Mouse (Mus musculus) ES-Bruce4 (cell line): ENCODE measurements around the gene Romo1.

ENCODE experiments used
- CTCF ChIP-seq: IDR thresholded peaks from one replicate; pipeline ENCODE4 v1.8.1; 2011; ENCODE audit warnings: low read depth, low read length
- POLR2A ChIP-seq: IDR thresholded peaks from one replicate; pipeline ENCODE4 v1.8.1; 2011; ENCODE audit warnings: low read length; ENCODE audit not compliant: insufficient read depth

DNA sequence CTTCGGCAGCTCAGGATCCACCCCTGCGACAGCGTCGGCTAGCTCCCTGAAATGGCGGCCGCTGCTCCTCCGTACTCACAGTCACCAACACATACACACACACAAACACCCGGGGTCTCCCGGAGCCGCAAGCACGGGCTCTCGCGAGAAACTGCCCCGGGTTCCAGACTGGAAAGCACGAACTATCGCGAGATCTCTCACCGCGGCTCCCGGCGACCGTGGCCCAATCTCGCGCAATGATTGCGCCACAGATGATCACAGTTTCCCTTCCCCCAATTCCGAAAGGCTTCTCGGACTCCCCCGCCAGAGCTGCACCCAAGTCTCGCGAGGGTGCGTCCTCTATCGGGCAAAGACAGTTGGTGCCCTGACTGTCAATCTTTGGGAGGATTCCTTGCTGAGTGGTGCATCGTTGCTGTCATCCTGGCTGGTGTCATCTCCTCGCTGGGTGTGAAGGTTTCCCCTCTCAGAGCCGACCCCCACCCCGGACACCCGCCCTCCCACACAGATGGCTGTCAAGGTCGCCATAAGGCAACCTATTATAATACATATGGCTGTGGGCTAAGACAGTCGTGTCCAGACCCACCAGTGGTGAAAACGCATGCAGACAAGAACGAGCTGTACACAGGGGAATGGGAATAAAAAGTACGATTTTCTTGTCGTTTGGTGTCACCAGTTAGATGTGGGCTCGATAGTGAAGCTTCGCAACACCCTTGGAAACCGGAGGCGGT is 36.4 kb downstream of the Romo1 start, which contains the start of gene Rbm39:
- TF ChIP-seq CTCF, result no peak
- TF ChIP-seq POLR2A, result peak; percentile 65
